Mouse (Mus musculus): ENCODE measurements around the gene Tm4sf20. TPM values are rescaled to one million over a fixed set of nuclear protein-coding genes. Genes with fewer than 3 reads are reported as not detected.

Tm4sf20 gene
- 0.11 TPM in 1 of 2 replicates, not detected in the other for polyA plus RNA-seq (2015; fragmentation: Nextera tagmentation; extraction: Ambion mirVana)

DNA sequence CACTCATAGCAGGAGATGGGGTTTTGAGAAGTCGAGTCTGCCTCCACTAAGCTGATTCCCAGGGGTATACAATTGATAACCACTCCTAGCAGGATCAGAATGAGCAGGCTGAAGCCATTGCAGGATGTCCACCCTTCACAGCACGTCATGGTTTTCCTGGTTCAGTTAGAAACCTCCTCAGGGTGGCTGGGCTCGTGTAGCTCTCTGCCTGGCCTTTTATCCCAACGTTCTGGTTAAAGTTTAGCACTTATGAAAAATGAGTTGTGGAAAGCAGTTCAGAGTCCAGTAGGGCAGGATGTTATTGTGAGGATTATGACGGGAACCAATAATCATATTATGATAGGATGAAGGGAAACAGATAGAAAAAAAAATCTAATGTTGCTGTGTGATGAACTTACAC lies at the start of gene Tm4sf20:
Gene Tm4sf20, minus strand, starts transcription at position 193 of the 400 bp plus-strand sequence.
- Histone ChIP-seq H3K4me1 (no peaks in the 10 kb centered on the region), H3K9me3 (no peaks in the 10 kb centered on the region), H3K4me3 (no peak within 1 kb of the TSS), H3K27me3 (no peaks in the 10 kb centered on the region), H3K4me2 (no peak within 1 kb of the TSS), H3K36me3 (no peaks in the 10 kb centered on the region), H3K27ac (no peak within 1 kb of the TSS), H3K9ac (no peak within 1 kb of the TSS)
- 71% methylated on average over 5 of the region's 5 CpGs for WGBS
- no peak for ATAC-seq (ENCODE audit: insufficient number of reproducible peaks, low FRiP score, low TSS enrichment, low read depth)

DNA sequence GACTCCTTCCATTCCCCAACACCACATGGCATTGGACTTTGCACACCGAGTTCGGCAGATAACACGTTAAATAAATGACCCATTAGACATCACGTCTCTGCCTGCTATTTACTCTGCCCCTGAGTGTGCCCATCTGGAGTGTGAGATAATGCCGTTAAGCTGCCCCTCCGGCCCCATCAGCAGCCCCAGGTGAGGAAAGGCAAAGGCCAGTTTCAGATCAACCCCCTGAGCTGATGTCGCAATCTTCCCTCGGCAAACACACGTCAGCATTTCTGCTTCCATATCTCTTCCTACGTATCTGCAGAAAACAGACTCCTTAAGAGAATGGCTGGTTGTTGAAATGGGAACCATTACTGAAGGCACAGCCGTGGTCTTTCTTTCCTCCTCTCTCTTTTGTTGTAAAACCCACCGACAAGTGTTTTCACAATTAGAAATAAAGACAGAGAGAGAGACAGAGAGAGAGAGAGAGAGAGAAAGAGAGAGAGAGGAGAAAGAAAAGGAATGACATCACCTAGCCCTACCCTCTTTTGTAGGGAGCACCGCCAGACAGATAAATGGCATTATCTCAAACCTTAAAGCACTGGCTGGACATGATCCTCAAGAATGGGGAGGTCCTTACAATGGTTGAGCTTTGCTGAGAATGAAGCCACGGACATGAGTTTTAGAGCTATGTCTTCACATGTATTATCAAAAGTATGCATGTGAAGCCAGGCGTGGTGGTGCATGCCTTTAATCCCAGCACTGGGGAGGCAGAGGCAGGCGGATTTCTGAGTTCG lies 47.9 kb upstream of the Tm4sf20 start:
- ATAC-seq (ENCODE audit: insufficient number of reproducible peaks, low FRiP score, low TSS enrichment, low read depth) = no peak
- no peaks in the 10 kb centered on the region for H3K9me3 ChIP-seq
- 73% methylated on average over 17 of the region's 17 CpGs for WGBS
- H3K4me3 ChIP-seq = no peak overlapping the region
- H3K36me3 ChIP-seq = no peaks in the 10 kb centered on the region
- no peak overlapping the region for H3K27ac ChIP-seq
- no peaks in the 10 kb centered on the region for H3K27me3 ChIP-seq
- peaks cover 7% of the 10 kb centered on the region; the same call in 1 of the 2 replicates for H3K4me1 ChIP-seq
- no peak overlapping the region for H3K9ac ChIP-seq
- no peak overlapping the region for H3K4me2 ChIP-seq

DNA sequence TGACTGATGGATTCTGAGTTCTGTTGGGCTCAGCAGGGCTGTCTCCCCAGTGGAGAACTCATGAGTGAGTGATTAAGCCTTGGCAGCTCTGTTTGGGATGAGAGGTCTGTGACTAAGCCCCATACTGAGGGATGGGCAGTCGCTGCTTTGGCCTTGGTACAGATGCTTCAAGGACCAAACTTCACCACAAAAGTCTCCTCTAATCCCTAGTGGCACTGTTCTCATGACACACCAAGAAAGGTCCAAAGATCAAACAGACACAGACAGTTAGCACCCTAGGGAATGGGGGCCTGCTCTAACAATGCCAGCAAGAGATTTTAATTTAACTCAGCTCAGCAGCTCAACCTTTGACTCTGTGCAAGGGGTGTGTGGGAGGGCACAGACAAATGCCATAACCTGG lies 43.5 kb upstream of the Tm4sf20 start:
- H3K36me3 ChIP-seq = no peaks in the 10 kb centered on the region
- H3K27me3 ChIP-seq = no peaks in the 10 kb centered on the region
- no peak overlapping the region for H3K9ac ChIP-seq
- H3K9me3 ChIP-seq = no peaks in the 10 kb centered on the region
- H3K4me1 ChIP-seq = peaks cover 6% of the 10 kb centered on the region; the same call in 1 of the 2 replicates
- no peak overlapping the region for H3K4me3 ChIP-seq
- ATAC-seq (ENCODE audit: insufficient number of reproducible peaks, low FRiP score, low TSS enrichment, low read depth) = no peak
- WGBS = 66% methylated on average over 1 of the region's 1 CpGs
- H3K4me2 ChIP-seq = no peak overlapping the region
- no peak overlapping the region for H3K27ac ChIP-seq

DNA sequence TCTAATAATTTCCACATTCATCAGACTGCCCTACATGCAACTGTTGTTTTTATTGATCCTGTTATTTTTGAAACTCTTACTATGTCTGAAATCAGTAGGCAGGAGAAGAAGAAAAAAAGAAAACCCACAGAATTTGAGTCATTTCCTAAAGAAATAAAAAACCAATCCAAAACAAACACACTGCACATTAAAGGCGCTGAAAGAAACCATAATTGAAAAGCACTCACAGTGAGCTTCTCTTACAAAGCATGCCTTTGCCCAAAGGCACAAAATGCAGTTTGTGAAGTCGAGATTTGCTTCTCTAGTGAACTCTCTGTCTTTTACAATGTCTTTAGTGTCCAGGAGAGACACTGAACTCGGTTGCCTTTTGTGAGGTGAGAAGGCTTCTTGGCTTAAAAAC lies 40.3 kb upstream of the Tm4sf20 start:
- no peak for ATAC-seq (ENCODE audit: insufficient number of reproducible peaks, low FRiP score, low TSS enrichment, low read depth)
- Histone ChIP-seq H3K36me3 (no peaks in the 10 kb centered on the region), H3K4me1 (peaks cover 6% of the 10 kb centered on the region; the same call in 1 of the 2 replicates), H3K4me2 (no peak overlapping the region), H3K9me3 (no peaks in the 10 kb centered on the region), H3K4me3 (no peak overlapping the region), H3K27me3 (no peaks in the 10 kb centered on the region), H3K27ac (peak overlapping the region; percentile 73), H3K9ac (no peak overlapping the region)
- 32% methylated on average over 3 of the region's 3 CpGs for WGBS

DNA sequence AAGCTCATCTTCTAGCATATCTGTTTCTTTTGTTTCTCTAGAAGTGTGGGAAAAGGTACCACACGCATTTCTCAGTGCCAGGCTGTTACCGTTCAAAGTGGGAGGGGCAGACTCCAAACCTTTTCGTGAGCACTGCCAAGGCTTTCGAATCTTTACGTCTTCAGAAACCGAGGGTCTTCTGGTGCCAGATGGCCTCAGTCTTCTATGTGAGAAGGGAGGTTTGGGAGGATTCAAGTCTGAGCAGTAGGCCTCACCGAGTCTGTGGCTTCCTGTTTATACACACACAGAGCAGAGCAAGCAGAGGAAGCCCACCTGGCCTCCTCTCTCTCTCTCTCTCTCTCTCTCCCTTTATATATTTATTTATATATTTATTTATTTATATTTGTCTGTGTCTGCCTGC lies 38.9 kb upstream of the Tm4sf20 start:
- Histone ChIP-seq H3K4me1 (peaks cover 6% of the 10 kb centered on the region; the same call in 1 of the 2 replicates), H3K36me3 (no peaks in the 10 kb centered on the region), H3K4me3 (no peak overlapping the region), H3K27ac (no peak overlapping the region), H3K4me2 (no peak overlapping the region), H3K9me3 (no peaks in the 10 kb centered on the region), H3K27me3 (no peaks in the 10 kb centered on the region), H3K9ac (no peak overlapping the region)
- no peak for ATAC-seq (ENCODE audit: insufficient number of reproducible peaks, low FRiP score, low TSS enrichment, low read depth)
- 77% methylated on average over 7 of the region's 7 CpGs for WGBS

DNA sequence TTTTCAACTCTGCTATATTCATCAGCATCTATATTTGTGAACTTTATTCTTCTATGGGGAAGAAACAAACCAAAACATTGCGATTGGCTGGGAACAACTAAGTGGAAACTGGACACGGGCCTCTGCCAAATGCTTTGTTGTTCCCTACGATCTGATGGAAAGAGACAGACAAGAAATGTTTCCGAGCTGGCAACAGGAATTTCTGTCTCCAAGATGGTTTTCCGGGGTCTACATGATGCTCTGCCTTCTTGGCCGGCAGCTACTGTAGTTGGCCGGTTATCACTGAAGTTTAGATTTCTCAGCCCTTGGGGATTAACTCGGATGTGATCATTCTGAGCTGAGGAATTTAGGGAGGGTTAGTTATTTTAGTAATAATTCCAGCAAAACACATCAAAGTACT lies 38.1 kb upstream of the Tm4sf20 start:
- no peaks in the 10 kb centered on the region for H3K27me3 ChIP-seq
- no peak for ATAC-seq (ENCODE audit: insufficient number of reproducible peaks, low FRiP score, low TSS enrichment, low read depth)
- 68% methylated on average over 8 of the region's 8 CpGs for WGBS
- H3K27ac ChIP-seq = no peak overlapping the region
- no peaks in the 10 kb centered on the region for H3K9me3 ChIP-seq
- peaks cover 7% of the 10 kb centered on the region; the same call in 1 of the 2 replicates for H3K4me1 ChIP-seq
- no peaks in the 10 kb centered on the region for H3K36me3 ChIP-seq
- H3K9ac ChIP-seq = no peak overlapping the region
- no peak overlapping the region for H3K4me2 ChIP-seq
- H3K4me3 ChIP-seq = no peak overlapping the region

DNA sequence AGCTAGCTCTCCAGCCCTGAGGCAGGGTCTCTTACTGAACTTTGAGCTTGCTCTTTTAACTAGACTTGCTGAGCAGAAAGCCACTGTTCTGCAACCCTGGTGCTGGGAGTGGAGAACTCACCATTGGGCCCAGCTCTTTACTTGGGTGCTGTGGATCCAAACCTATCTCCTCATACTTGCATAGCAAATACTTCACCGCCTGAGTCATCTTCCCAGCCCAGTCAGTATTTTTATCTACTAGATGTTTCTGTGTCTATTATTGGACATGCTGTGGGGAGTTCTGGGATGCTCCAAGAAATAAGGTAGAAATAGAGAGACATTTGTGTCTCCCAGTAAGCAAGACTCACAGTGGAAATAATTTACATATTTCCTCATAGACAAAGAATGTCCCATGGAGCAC lies 35.8 kb upstream of the Tm4sf20 start:
- H3K27me3 ChIP-seq = no peaks in the 10 kb centered on the region
- no peaks in the 10 kb centered on the region for H3K9me3 ChIP-seq
- H3K4me3 ChIP-seq = no peak overlapping the region
- H3K27ac ChIP-seq = no peak overlapping the region
- no peaks in the 10 kb centered on the region for H3K36me3 ChIP-seq
- no peak for ATAC-seq (ENCODE audit: insufficient number of reproducible peaks, low FRiP score, low TSS enrichment, low read depth)
- H3K9ac ChIP-seq = no peak overlapping the region
- WGBS = 95% methylated on average over 1 of the region's 1 CpGs
- peaks cover 8% of the 10 kb centered on the region; the same call in 1 of the 2 replicates for H3K4me1 ChIP-seq
- no peak overlapping the region for H3K4me2 ChIP-seq

DNA sequence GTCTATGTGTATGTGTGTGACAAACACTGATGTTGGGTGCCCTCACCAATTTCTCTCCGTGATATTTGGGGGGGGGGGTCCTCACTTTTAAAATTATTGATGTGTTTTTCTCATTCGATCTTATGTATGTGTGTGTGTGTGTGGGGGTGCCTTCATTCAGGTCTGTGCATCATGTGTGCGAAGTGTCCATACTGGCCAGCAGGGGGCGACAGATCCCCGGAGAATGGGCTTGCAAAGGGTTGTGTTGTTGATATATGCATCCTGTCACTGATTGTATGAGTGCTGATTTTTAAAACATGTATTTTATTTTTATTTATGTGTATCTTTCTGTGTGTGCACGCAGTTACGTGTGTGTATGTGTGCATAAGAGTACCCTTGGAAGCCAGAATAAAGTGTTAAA lies 35.3 kb upstream of the Tm4sf20 start:
- Histone ChIP-seq H3K4me1 (0 out of 2 replicates have a peak, but pooled peaks cover 4% of the 10 kb centered on the region), H3K9me3 (no peaks in the 10 kb centered on the region), H3K36me3 (no peaks in the 10 kb centered on the region), H3K27ac (no peak overlapping the region), H3K4me3 (no peak overlapping the region), H3K9ac (no peak overlapping the region), H3K27me3 (no peaks in the 10 kb centered on the region), H3K4me2 (no peak overlapping the region)
- 76% methylated on average over 7 of the region's 7 CpGs for WGBS
- no peak for ATAC-seq (ENCODE audit: insufficient number of reproducible peaks, low FRiP score, low TSS enrichment, low read depth)

DNA sequence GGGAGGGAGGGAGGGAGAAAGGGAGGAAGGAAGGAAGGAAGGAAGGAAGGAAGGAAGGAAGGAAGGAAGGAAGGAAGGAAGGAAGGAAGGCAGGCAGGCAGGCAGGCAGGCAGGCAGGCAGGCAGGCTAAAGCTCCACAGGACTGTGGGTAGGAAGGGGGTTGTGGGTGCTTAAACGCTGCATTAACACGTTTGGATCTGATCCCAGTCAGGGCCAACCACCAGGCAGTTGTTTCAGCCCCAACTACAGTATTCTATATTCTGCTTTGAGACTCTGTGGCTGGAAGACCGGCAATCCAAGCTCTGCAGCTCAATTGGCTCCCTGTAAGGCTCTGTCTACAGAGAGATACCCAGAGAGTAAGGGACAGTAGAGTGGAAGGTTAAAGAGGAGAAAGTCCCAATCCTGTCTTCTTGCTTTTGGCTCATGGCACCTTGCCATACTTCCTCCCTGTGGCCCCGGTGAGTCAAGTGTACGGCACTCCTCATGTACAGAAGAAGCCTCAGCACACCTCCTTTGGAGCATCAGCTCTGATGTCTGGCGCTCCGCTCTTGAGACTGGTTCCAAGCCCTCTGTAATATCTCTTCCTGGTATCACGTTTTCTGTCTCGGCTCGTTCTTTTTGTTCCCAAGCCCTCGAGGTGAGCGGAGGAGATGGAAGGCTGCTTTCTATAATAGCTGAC lies 33.0 kb upstream of the Tm4sf20 start:
- Histone ChIP-seq H3K27ac (no peak overlapping the region), H3K9ac (no peak overlapping the region), H3K27me3 (no peaks in the 10 kb centered on the region), H3K9me3 (no peaks in the 10 kb centered on the region), H3K4me1 (0 out of 2 replicates have a peak, but pooled peaks cover 4% of the 10 kb centered on the region), H3K4me3 (no peak overlapping the region), H3K4me2 (no peak overlapping the region), H3K36me3 (no peaks in the 10 kb centered on the region)
- ATAC-seq (ENCODE audit: insufficient number of reproducible peaks, low FRiP score, low TSS enrichment, low read depth) = no peak
- WGBS = 68% methylated on average over 12 of the region's 12 CpGs

DNA sequence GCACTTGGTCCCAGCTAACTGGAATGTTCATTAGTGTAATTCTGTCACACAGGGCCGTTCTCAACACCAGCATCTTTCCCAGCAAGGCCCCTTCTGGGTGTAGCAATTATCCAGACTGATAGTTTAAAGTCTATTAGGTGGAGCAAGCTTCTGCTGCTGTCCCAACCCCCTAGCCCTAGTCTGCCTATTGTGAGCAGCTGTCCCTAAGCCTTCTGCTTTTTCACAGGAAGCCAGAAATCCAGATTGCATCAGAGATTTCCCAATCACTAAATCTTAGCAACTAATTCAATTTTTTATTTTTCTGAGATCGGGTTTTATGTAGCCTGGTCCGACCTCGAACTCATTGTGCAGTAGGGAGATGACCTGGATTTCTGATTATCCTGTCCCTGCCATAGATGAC lies 30.7 kb upstream of the Tm4sf20 start:
- 70% methylated on average over 4 of the region's 4 CpGs for WGBS
- H3K4me3 ChIP-seq = no peak overlapping the region
- no peaks in the 10 kb centered on the region for H3K36me3 ChIP-seq
- no peaks in the 10 kb centered on the region for H3K9me3 ChIP-seq
- no peak overlapping the region for H3K27ac ChIP-seq
- H3K27me3 ChIP-seq = no peaks in the 10 kb centered on the region
- H3K4me2 ChIP-seq = no peak overlapping the region
- H3K9ac ChIP-seq = no peak overlapping the region
- no peak for ATAC-seq (ENCODE audit: insufficient number of reproducible peaks, low FRiP score, low TSS enrichment, low read depth)
- 0 out of 2 replicates have a peak, but pooled peaks cover 4% of the 10 kb centered on the region for H3K4me1 ChIP-seq

DNA sequence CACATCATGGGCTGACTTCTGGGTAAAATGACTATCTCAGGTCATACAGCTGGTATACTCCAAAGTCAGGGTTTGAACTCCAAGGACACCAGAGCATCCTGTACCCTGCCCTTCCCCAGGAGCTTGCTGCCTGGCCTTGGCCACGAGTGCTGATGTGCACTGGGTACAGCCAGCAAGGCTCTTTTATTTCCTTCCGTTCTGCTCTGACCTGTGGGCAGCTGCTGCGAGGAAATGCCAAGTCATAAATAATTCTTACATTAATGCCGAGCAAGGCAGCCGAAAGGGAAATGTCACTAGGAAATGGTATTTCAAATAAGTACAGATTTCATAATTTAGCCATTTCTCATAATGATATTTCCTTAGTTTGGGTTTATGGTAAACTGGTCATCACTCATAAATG lies 30.0 kb upstream of the Tm4sf20 start:
- H3K36me3 ChIP-seq = no peaks in the 10 kb centered on the region
- no peak overlapping the region for H3K4me3 ChIP-seq
- H3K4me1 ChIP-seq = 0 out of 2 replicates have a peak, but pooled peaks cover 4% of the 10 kb centered on the region
- H3K9ac ChIP-seq = no peak overlapping the region
- no peak overlapping the region for H3K4me2 ChIP-seq
- no peaks in the 10 kb centered on the region for H3K9me3 ChIP-seq
- no peak for ATAC-seq (ENCODE audit: insufficient number of reproducible peaks, low FRiP score, low TSS enrichment, low read depth)
- 31% methylated on average over 5 of the region's 5 CpGs for WGBS
- no peak overlapping the region for H3K27ac ChIP-seq
- no peaks in the 10 kb centered on the region for H3K27me3 ChIP-seq

DNA sequence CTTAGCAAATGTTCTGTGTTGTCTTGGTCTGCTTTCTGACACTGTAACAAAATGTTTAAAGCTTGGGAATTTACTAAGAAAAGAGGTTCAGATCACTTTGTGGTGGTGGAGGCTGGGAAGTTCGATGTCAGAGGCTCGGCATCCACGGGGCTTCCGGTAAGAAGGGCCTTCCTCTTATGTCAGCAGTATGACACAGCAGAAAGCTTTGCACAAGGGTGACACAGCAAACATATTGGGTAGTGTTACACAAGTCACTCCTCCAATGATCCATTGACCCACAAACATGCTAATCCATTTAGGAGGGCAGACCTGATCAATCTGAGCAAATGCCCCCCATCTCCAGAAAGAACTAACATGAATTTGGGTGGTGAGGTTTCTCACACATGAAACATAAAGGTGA lies 28.8 kb upstream of the Tm4sf20 start:
- H3K27me3 ChIP-seq = no peaks in the 10 kb centered on the region
- 93% methylated on average over 4 of the region's 4 CpGs for WGBS
- no peaks in the 10 kb centered on the region for H3K36me3 ChIP-seq
- H3K4me3 ChIP-seq = no peak overlapping the region
- 0 out of 2 replicates have a peak, but pooled peaks cover 4% of the 10 kb centered on the region for H3K4me1 ChIP-seq
- no peak overlapping the region for H3K9ac ChIP-seq
- no peak for ATAC-seq (ENCODE audit: insufficient number of reproducible peaks, low FRiP score, low TSS enrichment, low read depth)
- H3K27ac ChIP-seq = no peak overlapping the region
- H3K4me2 ChIP-seq = no peak overlapping the region
- H3K9me3 ChIP-seq = no peaks in the 10 kb centered on the region

Data from limb, embryonic 15.5 days (tissue).